Mouse (Mus musculus) lung, adult 2 months (tissue): ENCODE measurements at regions not wholly inside any gene's neighbourhood (a gene's known extent, or its start where the extent isn't known, plus 50 kb on each side); places are given as distances from the start of the nearest gene placed in this dataset.

Experiments used
- DNase-seq: peaks from one replicate; pipeline ENCODE4 v3.0.0; 2022
- H3K4me1 ChIP-seq: fragments of 200-500 bp; 2 replicates; pipeline ENCODE4 v1.6.1; 2011; ENCODE audit warnings: low read length; ENCODE audit not compliant: control insufficient read depth, insufficient read depth
- H3K4me3 ChIP-seq: fragments of 200-500 bp; replicated peaks from 2 replicates; pipeline ENCODE3; 2011; ENCODE audit warnings: low read depth, mild to moderate bottlenecking, control low read depth, low read length; ENCODE audit errors: extremely low read depth
- CTCF ChIP-seq: fragments of 200-500 bp; IDR thresholded peaks from 2 replicates; pipeline ENCODE4 v1.5.1; 2011; ENCODE audit warnings: mild to moderate bottlenecking, low read length, control low read depth; ENCODE audit not compliant: insufficient read depth
- POLR2A ChIP-seq: fragments of 200-500 bp; IDR thresholded peaks from 2 replicates; pipeline ENCODE4 v1.6.1; 2011; ENCODE audit warnings: low read depth, mild to moderate bottlenecking, control low read depth, low read length, borderline replicate concordance; ENCODE audit errors: extremely low read depth
- WGBS: fragments of 180-500 bp; shearing (Covaris S2); methylation state at CpG from one replicate; pipeline ENCODE4 v1.1.7; 2018; 5-methylcytosine and 5-hydroxymethylcytosine counted together

- TF ChIP-seq POLR2A, result no peak
- TF ChIP-seq CTCF, result no peak
- DNase-seq, result no peak
Observed at GRCm38 (mm10) chr12:107010995-107011786, 477.2 kb upstream of the 3110018I06Rik start.

GRCm38 (mm10) chr12:107016801-107017200 lies 471.6 kb upstream of the 3110018I06Rik start:
- TF ChIP-seq POLR2A (no peak), CTCF (no peak)
- 59% methylated on average over 2 of the region's 2 CpGs for WGBS
- H3K4me3 ChIP-seq, result no peak overlapping the region
- H3K4me1 ChIP-seq, result no peaks in the 10 kb centered on the region
- no peak for DNase-seq

More at GRCm38 (mm10) chr12:107010995-107011786, 477.2 kb upstream of the 3110018I06Rik start:
- WGBS, result 46% methylated on average over 20 of the region's 20 CpGs
- H3K4me3 ChIP-seq, result no peak overlapping the region
- H3K4me1 ChIP-seq, result no peaks in the 10 kb centered on the region

GRCm38 (mm10) chr12:107021806-107022205 lies 466.6 kb upstream of the 3110018I06Rik start:
- 50% methylated on average over 1 of the region's 1 CpGs for WGBS
- no peak for DNase-seq
- H3K4me1 ChIP-seq, result no peaks in the 10 kb centered on the region
- no peak overlapping the region for H3K4me3 ChIP-seq
- no peak for TF ChIP-seq CTCF
- no peak for TF ChIP-seq POLR2A

- no peak for TF ChIP-seq CTCF
- no peak for TF ChIP-seq POLR2A
- no peaks in the 10 kb centered on the region for H3K4me1 ChIP-seq
- 83% methylated on average over 5 of the region's 5 CpGs for WGBS
- H3K4me3 ChIP-seq, result no peak overlapping the region
- DNase-seq, result no peak
Observed at GRCm38 (mm10) chr12:107026821-107027220, 461.6 kb upstream of the 3110018I06Rik start.

GRCm38 (mm10) chr12:107027842-107028549 lies 460.4 kb upstream of the 3110018I06Rik start:
- Histone ChIP-seq H3K4me3 (no peak overlapping the region), H3K4me1 (no peaks in the 10 kb centered on the region)
- no peak for DNase-seq
- TF ChIP-seq CTCF (no peak), POLR2A (no peak)
- WGBS, result 34% methylated on average over 23 of the region's 23 CpGs

- Histone ChIP-seq H3K4me1 (no peaks in the 10 kb centered on the region), H3K4me3 (no peak overlapping the region)
- 40% methylated on average over 1 of the region's 1 CpGs for WGBS
- TF ChIP-seq CTCF, result no peak
- TF ChIP-seq POLR2A, result no peak
- DNase-seq, result no peak
Observed at GRCm38 (mm10) chr12:107028985-107029384, 459.4 kb upstream of the 3110018I06Rik start.

GRCm38 (mm10) chr12:107036357-107036756 lies 452.1 kb upstream of the 3110018I06Rik start:
- no peak overlapping the region for H3K4me3 ChIP-seq
- H3K4me1 ChIP-seq, result no peaks in the 10 kb centered on the region
- TF ChIP-seq POLR2A, result no peak
- TF ChIP-seq CTCF, result no peak
- 65% methylated on average over 6 of the region's 6 CpGs for WGBS
- DNase-seq, result no peak

GRCm38 (mm10) chr12:107041927-107042652 lies 446.3 kb upstream of the 3110018I06Rik start:
- DNase-seq, result no peak
- WGBS, result 79% methylated on average over 13 of the region's 13 CpGs
- no peak for TF ChIP-seq CTCF
- TF ChIP-seq POLR2A, result no peak
- Histone ChIP-seq H3K4me3 (no peak overlapping the region), H3K4me1 (no peaks in the 10 kb centered on the region)

- Histone ChIP-seq H3K4me1 (no peaks in the 10 kb centered on the region), H3K4me3 (no peak overlapping the region)
- no peak for TF ChIP-seq POLR2A
- 70% methylated on average over 3 of the region's 3 CpGs for WGBS
- no peak for DNase-seq
Observed at GRCm38 (mm10) chr12:107046496-107046895, 441.9 kb upstream of the 3110018I06Rik start.
